Mouse (Mus musculus): Measurements from ENCODE around the gene Zbtb16. TPM values are rescaled to one million over a fixed set of nuclear protein-coding genes. Genes with fewer than 3 reads are reported as not detected.

Gene Zbtb16
- total and polyA plus RNA-seq, 3 experiments = 0.34 to 3.0 (median 0.90) TPM

DNA sequence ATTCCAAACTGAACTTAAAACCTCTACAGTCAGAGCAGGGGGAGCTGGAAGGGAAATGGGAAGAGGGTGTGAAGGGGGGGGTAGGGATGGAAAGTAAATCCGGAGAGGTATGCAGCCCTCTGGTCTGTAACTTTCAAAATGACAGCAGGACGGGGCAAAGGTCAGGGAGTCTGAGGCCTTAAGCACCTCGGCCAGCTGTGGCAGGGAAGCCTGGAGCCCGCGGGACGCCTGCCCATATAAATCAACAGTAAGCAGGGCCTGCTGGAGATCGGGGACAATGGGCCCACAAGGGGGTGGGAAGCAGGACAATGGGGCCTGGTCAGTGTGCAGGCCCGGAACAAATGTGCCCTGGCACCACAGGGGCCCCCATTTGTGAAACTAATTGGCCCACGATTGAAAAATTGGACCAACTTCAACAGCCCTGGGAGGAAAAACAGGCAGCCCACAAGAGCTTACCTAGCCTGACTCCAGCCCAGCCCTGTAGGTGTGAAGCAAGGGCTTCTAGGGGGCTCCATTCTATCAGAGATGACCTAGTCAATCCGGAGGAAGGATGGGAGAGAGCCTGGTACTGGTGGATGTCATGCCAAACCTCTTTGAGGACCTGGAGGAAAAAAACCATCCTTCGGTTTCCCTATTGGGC, 160.8 kb downstream of the Zbtb16 start:
- no peak overlapping the region for H3K4me2 ChIP-seq (ENCODE audit: insufficient read depth, low read depth, poor library complexity, severe bottlenecking)
- no peak overlapping the region for H3K27ac ChIP-seq (ENCODE audit: insufficient read depth, low read depth)
- no peaks in the 10 kb centered on the region for H3K27me3 ChIP-seq (replicated peaks)
- no peaks in the 10 kb centered on the region for H3K9me3 ChIP-seq (replicated peaks; ENCODE audit: low read length)
- dilution Hi-C loops (cut with MboI; ENCODE audit: extremely low pct_ligation_motif_present, extremely low pct_unique_long_range_greater_than_20kb, low sequenced_read_pairs) (no loop called here), in situ Hi-C loops (cut with MboI; ENCODE audit: low pct_ligation_motif_present, low pct_unique_long_range_greater_than_20kb, low sequenced_read_pairs) (no loop called here)
- H3K4me1 ChIP-seq (ENCODE audit: control insufficient read depth in 1 of 2, insufficient read depth in 2 of 2) = peaks cover 0 to 16% of the 10 kb centered on the region in 2 experiments; a peak in 3 of 4 replicates
- H3K36me3 ChIP-seq (replicated peaks in 1 of 2; ENCODE audit: control insufficient read depth in 1 of 2, insufficient read depth in 1 of 2, low read length in 1 of 2) = no peaks in the 10 kb centered on the region
- H3K79me2 ChIP-seq (replicated peaks; ENCODE audit: control insufficient read depth, extremely low read depth, insufficient read depth, poor library complexity, severe bottlenecking) = no peaks in the 10 kb centered on the region
- TF ChIP-seq ZMIZ1 (IDR thresholded peaks at IDR 0.05; ENCODE audit: low read depth, low read length) (no peak), ETS1 (conservative IDR thresholded peaks at IDR 0.05; ENCODE audit: low read depth, low read length) (no peak), RCOR1 (conservative IDR thresholded peaks at IDR 0.05; ENCODE audit: low read depth, low read length) (no peak)
- no peak for DNase-seq (ENCODE audit: extremely low read depth)
- H3K4me3 ChIP-seq (replicated peaks in 1 of 3; ENCODE audit: low read depth in 2 of 3, low read length in 2 of 3, poor library complexity in 1 of 3) = no peak overlapping the region
- H3K9ac ChIP-seq (ENCODE audit: insufficient read depth, low read depth) = no peak overlapping the region

- H3K9ac ChIP-seq (ENCODE audit: insufficient read depth, low read depth) = no peak overlapping the region
- no peak overlapping the region for H3K4me2 ChIP-seq (ENCODE audit: insufficient read depth, low read depth, poor library complexity, severe bottlenecking)
- no peaks in the 10 kb centered on the region for H3K27me3 ChIP-seq (replicated peaks)
- H3K27ac ChIP-seq (ENCODE audit: insufficient read depth, low read depth) = no peak overlapping the region
- H3K79me2 ChIP-seq (replicated peaks; ENCODE audit: control insufficient read depth, extremely low read depth, insufficient read depth, poor library complexity, severe bottlenecking) = no peaks in the 10 kb centered on the region
- H3K4me1 ChIP-seq (ENCODE audit: control insufficient read depth in 1 of 2, insufficient read depth in 2 of 2) = peaks cover 0 to 16% of the 10 kb centered on the region in 2 experiments; a peak in 3 of 4 replicates
- no peaks in the 10 kb centered on the region for H3K9me3 ChIP-seq (replicated peaks; ENCODE audit: low read length)
- DNase-seq (ENCODE audit: extremely low read depth) = no peak
- H3K4me3 ChIP-seq (replicated peaks in 1 of 3; ENCODE audit: low read depth in 2 of 3, low read length in 2 of 3, poor library complexity in 1 of 3) = no peak overlapping the region
- dilution Hi-C loops (cut with MboI; ENCODE audit: extremely low pct_ligation_motif_present, extremely low pct_unique_long_range_greater_than_20kb, low sequenced_read_pairs) = no loop called here
- in situ Hi-C loops (cut with MboI; ENCODE audit: low pct_ligation_motif_present, low pct_unique_long_range_greater_than_20kb, low sequenced_read_pairs) = no loop called here
- TF ChIP-seq ZC3H11A (IDR thresholded peaks at IDR 0.05; ENCODE audit: low read depth, low read length) (no peak), TBP (conservative IDR thresholded peaks at IDR 0.05; ENCODE audit: low read depth, low read length) (no peak), UBTF (IDR thresholded peaks at IDR 0.05; ENCODE audit: low read depth, low read length) (no peak), CHD1 (IDR thresholded peaks at IDR 0.05; ENCODE audit: low read depth, low read length) (no peak), EP300 (IDR thresholded peaks at IDR 0.05; ENCODE audit: low read length) (no peak), JUND (conservative IDR thresholded peaks at IDR 0.05; ENCODE audit: low read depth, low read length) (no peak), MEF2A (IDR thresholded peaks at IDR 0.05; ENCODE audit: borderline replicate concordance, low read depth, low read length) (no peak), SIN3A (IDR thresholded peaks at IDR 0.05; ENCODE audit: low read length) (no peak), SMC3 (IDR thresholded peaks at IDR 0.05; ENCODE audit: low read depth, low read length) (no peak), MYC (IDR thresholded peaks at IDR 0.05; ENCODE audit: low read depth, low read length) (no peak), ZMIZ1 (IDR thresholded peaks at IDR 0.05; ENCODE audit: low read depth, low read length) (no peak), GABPA (IDR thresholded peaks at IDR 0.05; ENCODE audit: insufficient replicate concordance, low read depth, low read length) (no peak), ZKSCAN1 (IDR thresholded peaks at IDR 0.05; ENCODE audit: borderline replicate concordance, low read depth, low read length) (no peak)
- no peaks in the 10 kb centered on the region for H3K36me3 ChIP-seq (replicated peaks in 1 of 2; ENCODE audit: control insufficient read depth in 1 of 2, insufficient read depth in 1 of 2, low read length in 1 of 2)
Measured at GRCm38 (mm10) chr9:48674359-48675015, 161.5 kb downstream of the Zbtb16 start.
